ENCODE assay signal across 20 mouse cellular contexts in genomic region chr6:5104238-5104637, GRCm38 (mm10).
DNase-seq lines count a peak whose midpoint lies in the region; ATAC-seq lines count a peak whose summit lies in the region.
"Had no signal": no experiment of that assay in that cellular context is flagged by ENCODE, and none has a peak within 500 bp of the region (broad histone marks: within the 10 kb centered on the region; RNA-seq: fewer than 3 reads in every experiment).

No protein-coding gene starts in this region.

- no peaks in the 10 kb centered on the region for H3K27me3 ChIP-seq in forebrain, embryonic 10.5 days (ENCODE audit: poor library complexity, severe bottlenecking)
- no peaks in the 10 kb centered on the region for H3K27me3 ChIP-seq in forebrain, embryonic 15.5 days
- H3K27me3 ChIP-seq in liver, embryonic 11.5 days (replicated peaks; ENCODE audit: control insufficient read depth, insufficient read depth, low read length) = no peaks in the 10 kb centered on the region
- no peaks in the 10 kb centered on the region for H3K27me3 ChIP-seq in intestine, embryonic 15.5 days (replicated peaks)
- no peaks in the 10 kb centered on the region for H3K27me3 ChIP-seq in limb, embryonic 11.5 days (ENCODE audit: control insufficient read depth, insufficient read depth, low read length)

- no peak overlapping the region for H3K9ac ChIP-seq in forebrain, embryonic 15.5 days (replicated peaks)
- no peak overlapping the region for H3K9ac ChIP-seq in liver, embryonic 11.5 days (ENCODE audit: low read depth, low read length)
- no peak overlapping the region for H3K9ac ChIP-seq in intestine, embryonic 15.5 days
- no peak overlapping the region for H3K9ac ChIP-seq in limb, embryonic 11.5 days (ENCODE audit: low read length)

- no peak overlapping the region for H3K4me2 ChIP-seq in forebrain, embryonic 15.5 days (replicated peaks)
- no peak overlapping the region for H3K4me2 ChIP-seq in liver, embryonic 11.5 days
- no peak overlapping the region for H3K4me2 ChIP-seq in intestine, embryonic 15.5 days (replicated peaks)
- no peak overlapping the region for H3K4me2 ChIP-seq in limb, embryonic 11.5 days (ENCODE audit: low read depth, severe bottlenecking)
- H3K4me2 ChIP-seq: heart, embryonic 11.5 days had no signal

- ATAC-seq in forebrain, embryonic 15.5 days (replicated peaks) = no peak
- ATAC-seq in liver, embryonic 11.5 days (replicated peaks; ENCODE audit: low FRiP score) = peak; percentile 34; the same call in 1 of the 2 replicates
- 0 out of 2 replicates have a peak, but pooled peaks have one; percentile 52 for ATAC-seq in intestine, embryonic 15.5 days
- ATAC-seq in limb, embryonic 11.5 days (ENCODE audit: insufficient number of reproducible peaks, low FRiP score, low TSS enrichment, low read depth) = no peak
- ATAC-seq: CD4-positive, CD25-positive, alpha-beta regulatory T cell, adult 4 months; forebrain, embryonic 16.5 days; hindbrain, embryonic 16.5 days; inflammation-experienced regulatory T-cells, adult 6 months had no signal

- no peak for DNase-seq in forebrain, embryonic 10.5 days (ENCODE audit: extremely low spot score, low spot score)
- DNase-seq in liver, embryonic 11.5 days (ENCODE audit: low spot score) = no peak
- DNase-seq in liver = no peak
- no peak for DNase-seq in limb, embryonic 11.5 days (ENCODE audit: low spot score)
- DNase-seq in frontal cortex, postnatal 25 days (ENCODE audit: low spot score in 2 of 2) = no peak
- DNase-seq in layer of hippocampus, postnatal 36 days = no peak
- DNase-seq: adrenal gland, postnatal 10 days; B cell, adult 2 months; cerebellum, adult 11 months; cerebellum, adult 8-10 months; cerebellum, postnatal 14 days; gastrocnemius, postnatal 25 days had no signal

- H3K4me1 ChIP-seq in forebrain, embryonic 10.5 days = peaks cover 40% of the 10 kb centered on the region
- H3K4me1 ChIP-seq in forebrain, embryonic 15.5 days = peaks cover 9% of the 10 kb centered on the region
- peaks cover 14% of the 10 kb centered on the region for H3K4me1 ChIP-seq in liver, embryonic 11.5 days (replicated peaks; ENCODE audit: control insufficient read depth, insufficient read depth, low read length)
- H3K4me1 ChIP-seq in intestine, embryonic 15.5 days (replicated peaks) = no peaks in the 10 kb centered on the region
- H3K4me1 ChIP-seq in limb, embryonic 11.5 days (ENCODE audit: control insufficient read depth, insufficient read depth, low read length) = peaks cover 42% of the 10 kb centered on the region

- H3K36me3 ChIP-seq in forebrain, embryonic 10.5 days (replicated peaks) = no peaks in the 10 kb centered on the region
- H3K36me3 ChIP-seq in forebrain, embryonic 15.5 days = no peaks in the 10 kb centered on the region
- no peaks in the 10 kb centered on the region for H3K36me3 ChIP-seq in liver, embryonic 11.5 days (ENCODE audit: control insufficient read depth, insufficient read depth, low read length)
- no peaks in the 10 kb centered on the region for H3K36me3 ChIP-seq in intestine, embryonic 15.5 days
- H3K36me3 ChIP-seq in limb, embryonic 11.5 days (ENCODE audit: control insufficient read depth, insufficient read depth, low read length) = no peaks in the 10 kb centered on the region
- H3K36me3 ChIP-seq: G1E had no signal

- no peaks in the 10 kb centered on the region for H3K9me3 ChIP-seq in forebrain, embryonic 10.5 days
- H3K9me3 ChIP-seq in forebrain, embryonic 15.5 days = no peaks in the 10 kb centered on the region
- no peaks in the 10 kb centered on the region for H3K9me3 ChIP-seq in liver, embryonic 11.5 days (ENCODE audit: control insufficient read depth, low read length)
- H3K9me3 ChIP-seq in intestine, embryonic 15.5 days = no peaks in the 10 kb centered on the region
- no peaks in the 10 kb centered on the region for H3K9me3 ChIP-seq in limb, embryonic 11.5 days (ENCODE audit: control insufficient read depth, low read length)
- H3K9me3 ChIP-seq: G1E had no signal

- 89% methylated on average over 7 of the region's 7 CpGs for WGBS in forebrain, embryonic 10.5 days
- 87% methylated on average over 7 of the region's 7 CpGs for WGBS in forebrain, embryonic 15.5 days
- 84% methylated on average over 7 of the region's 7 CpGs for WGBS in liver, embryonic 11.5 days
- 79% methylated on average over 7 of the region's 7 CpGs for WGBS in intestine, embryonic 15.5 days
- 75% methylated on average over 7 of the region's 7 CpGs for WGBS in limb, embryonic 11.5 days

- H3K4me3 ChIP-seq in forebrain, embryonic 10.5 days = no peak overlapping the region
- no peak overlapping the region for H3K4me3 ChIP-seq in forebrain, embryonic 15.5 days
- no peak overlapping the region for H3K4me3 ChIP-seq in liver, embryonic 11.5 days (ENCODE audit: low read depth, low read length)
- H3K4me3 ChIP-seq in intestine, embryonic 15.5 days (replicated peaks) = no peak overlapping the region
- H3K4me3 ChIP-seq in limb, embryonic 11.5 days (ENCODE audit: low read depth, low read length) = no peak overlapping the region

- peak overlapping the region; percentile 56; the same call in 1 of the 2 replicates for H3K27ac ChIP-seq in forebrain, embryonic 10.5 days
- no peak overlapping the region for H3K27ac ChIP-seq in forebrain, embryonic 15.5 days (replicated peaks)
- no peak overlapping the region for H3K27ac ChIP-seq in liver, embryonic 11.5 days (ENCODE audit: low read depth, low read length)
- H3K27ac ChIP-seq in intestine, embryonic 15.5 days = no peak overlapping the region
- peak overlapping the region; percentile 39; the same call in 1 of the 2 replicates for H3K27ac ChIP-seq in limb, embryonic 11.5 days (replicated peaks; ENCODE audit: low read depth, low read length)

Comparison
In these comparisons a context has a peak if more than half of its experiments do, and no peak if none do; other contexts are left out.
1. H3K27ac ChIP-seq: peak in forebrain, embryonic 10.5 days (single experiment) and limb, embryonic 11.5 days (single experiment); none in forebrain, embryonic 15.5 days (single experiment), liver, embryonic 11.5 days (single experiment) and intestine, embryonic 15.5 days (single experiment).
2. ATAC-seq: peak in liver, embryonic 11.5 days (single experiment) and intestine, embryonic 15.5 days (single experiment); none in forebrain, embryonic 15.5 days (single experiment) and limb, embryonic 11.5 days (single experiment).